Mouse (Mus musculus) thymus, postnatal 0 days (tissue): ENCODE data around the gene Map1lc3a. TPM values are rescaled to one million over a fixed set of nuclear protein-coding genes. Genes with fewer than 3 reads are reported as not detected.

ENCODE experiments used
- DNase-seq: peaks from one replicate; pipeline ENCODE4 v3.0.0-alpha.2; 2015; ENCODE audit warnings: low spot score
- polyA plus RNA-seq: library from polyadenylated mRNA; unstranded; fragments of >200 nt; fragmentation: Nextera tagmentation; extraction: Ambion mirVana; gene quantifications from 2 replicates; pipeline ENCODE4 v1.2.1, GENCODE M21; 2015

The Map1lc3a gene
- 74.0 and 84.3 TPM in 2 replicates for polyA plus RNA-seq

DNA sequence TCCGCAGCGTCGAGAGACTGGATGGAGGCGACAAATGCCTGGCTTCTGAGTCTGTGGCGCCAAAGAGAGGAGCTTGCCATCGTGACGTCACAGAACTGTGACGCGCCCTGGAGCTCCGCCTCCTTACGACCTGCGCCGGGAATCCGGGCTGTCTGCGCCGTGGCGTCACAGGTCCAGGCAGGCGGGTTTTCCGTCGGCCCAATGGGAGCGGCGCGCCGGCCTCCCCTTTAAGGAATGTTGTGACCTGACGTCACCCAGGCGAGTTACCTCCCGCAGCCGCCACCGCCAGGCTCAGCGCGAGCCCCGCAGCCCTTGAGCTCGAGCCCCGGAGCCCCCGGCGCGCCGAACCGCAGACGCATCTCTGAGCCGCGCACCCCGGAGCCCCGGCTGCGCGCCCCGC is at the start of gene Map1lc3a:
Map1lc3a (plus strand) TSS at position 103 of the 400 bp plus-strand sequence.
- peak; percentile 95 for DNase-seq

DNA sequence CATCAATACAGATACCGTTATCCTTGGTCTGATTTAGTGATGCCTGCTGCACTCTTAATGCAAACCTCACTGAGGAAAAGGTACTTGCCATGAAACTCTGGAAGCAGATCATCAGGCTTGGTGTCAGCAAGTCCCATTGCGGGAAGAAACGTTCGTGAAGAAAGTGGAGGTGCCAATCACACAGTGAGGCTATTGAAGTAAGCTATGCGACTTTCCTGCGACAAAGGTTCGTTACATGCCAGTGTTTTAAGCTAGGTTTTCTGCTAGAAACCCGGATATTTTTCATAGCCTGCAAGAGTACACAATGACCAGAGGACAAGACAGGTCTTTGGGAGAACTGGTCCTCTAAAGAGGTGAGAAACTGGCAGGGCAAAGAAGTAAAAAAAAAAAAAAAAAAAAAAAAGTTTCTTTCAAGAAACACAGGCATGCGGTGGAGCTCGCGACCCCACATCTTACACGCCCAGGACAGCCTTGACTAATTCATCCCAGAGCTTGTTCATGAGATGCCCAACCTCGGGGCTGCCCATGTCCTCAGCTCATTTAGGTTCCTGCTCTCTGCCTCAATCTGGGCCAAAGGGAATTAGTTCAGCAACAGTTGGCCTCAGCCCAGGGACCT is 40.2 kb upstream of the Map1lc3a start:
- DNase-seq, result no peak

GRCm38 (mm10) chr2:155236362-155236992 is 39.6 kb upstream of the Map1lc3a start, which contains the start of gene Dynlrb1:
Gene Dynlrb1 (plus strand): TSS chr2:155236533.
- peak; percentile 95 for DNase-seq

DNA sequence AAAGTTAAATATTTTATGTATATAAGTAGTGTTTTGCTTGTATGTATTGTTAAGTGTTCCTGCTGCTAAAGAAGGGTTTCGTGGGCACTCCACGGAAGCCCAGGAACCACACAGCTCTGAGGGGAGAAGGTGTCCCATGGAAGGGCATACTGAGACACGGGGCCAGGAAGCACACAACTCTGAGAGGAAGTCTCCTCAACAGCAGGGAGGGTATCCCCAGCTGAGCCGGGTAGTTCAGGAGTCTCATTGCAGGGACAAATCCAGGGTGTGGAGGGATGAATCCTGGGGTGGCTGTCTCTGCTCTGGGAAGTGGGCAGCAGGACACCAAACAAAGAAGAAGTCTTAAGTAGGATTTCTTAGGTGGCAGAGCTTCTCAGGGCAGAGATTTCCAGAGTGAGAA is 38.8 kb upstream of the Map1lc3a start:
- DNase-seq, result peak; percentile 19

DNA sequence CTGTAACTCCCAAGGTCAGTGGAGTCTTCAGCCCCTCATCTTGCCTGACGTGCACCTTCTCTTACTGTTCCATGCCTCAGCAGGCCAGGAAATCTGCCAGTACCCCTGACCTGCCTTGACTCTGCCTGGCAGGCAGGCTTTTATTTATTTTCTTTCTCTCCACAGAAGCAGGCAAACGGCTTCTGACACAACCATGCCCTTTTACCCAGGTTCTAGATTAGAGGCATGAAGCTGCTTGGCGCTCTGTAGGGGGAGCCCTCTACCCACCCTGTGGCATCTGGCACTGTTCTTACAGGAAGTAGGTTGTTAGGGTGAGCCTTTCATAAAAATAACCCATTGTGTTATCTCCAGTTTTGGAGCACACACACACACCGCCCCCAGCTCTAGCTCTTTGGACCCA is 35.2 kb upstream of the Map1lc3a start:
- DNase-seq, result peak; percentile 54

DNA sequence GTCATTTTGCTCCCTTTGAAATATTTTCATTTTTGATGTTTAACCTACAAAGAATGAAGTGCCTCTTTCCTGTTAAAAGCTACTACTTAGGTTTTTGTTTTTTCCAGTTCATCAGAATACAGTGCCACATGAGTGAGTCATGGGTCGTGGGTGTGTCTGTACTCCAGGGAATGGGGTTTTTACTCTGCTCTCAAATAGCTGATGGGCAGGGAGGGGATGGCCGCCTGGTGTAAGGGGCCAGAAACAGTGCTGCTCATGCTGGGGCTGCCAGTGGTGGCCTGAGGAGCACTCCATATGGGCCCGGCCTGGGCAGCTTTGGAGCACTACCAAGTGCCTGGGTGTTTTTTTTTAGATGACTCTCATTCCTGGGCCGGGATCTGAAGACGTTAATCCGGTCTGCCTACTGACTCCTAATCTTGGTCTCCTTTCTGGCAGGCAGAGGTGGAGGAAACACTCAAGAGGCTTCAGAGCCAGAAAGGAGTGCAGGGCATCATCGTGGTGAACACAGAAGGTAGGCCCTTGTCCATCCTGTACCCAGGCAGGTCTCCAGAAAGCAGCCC is 33.7 kb upstream of the Map1lc3a start:
- DNase-seq, result no peak

DNA sequence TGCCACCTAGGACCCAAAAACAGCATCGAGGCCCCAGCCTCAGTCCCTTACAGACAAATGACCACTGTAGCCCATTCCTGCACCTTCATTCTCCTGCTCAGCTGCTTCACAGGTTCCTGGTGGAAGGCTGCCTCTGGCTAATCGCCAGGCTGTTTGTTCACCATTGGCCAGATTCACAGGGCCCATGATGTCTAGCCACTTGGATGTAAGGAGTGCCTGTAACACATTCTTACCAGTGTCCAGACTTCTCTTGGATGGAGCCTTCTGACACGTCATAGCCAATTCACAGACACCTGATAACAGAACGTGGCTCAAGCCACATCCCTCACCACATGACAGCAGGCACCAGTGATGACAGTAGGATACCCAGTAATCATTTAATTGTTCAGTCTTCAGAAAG is 29.9 kb upstream of the Map1lc3a start:
- DNase-seq, result no peak

GRCm38 (mm10) chr2:155248206-155248605 is 27.9 kb upstream of the Map1lc3a start:
- DNase-seq, result no peak

DNA sequence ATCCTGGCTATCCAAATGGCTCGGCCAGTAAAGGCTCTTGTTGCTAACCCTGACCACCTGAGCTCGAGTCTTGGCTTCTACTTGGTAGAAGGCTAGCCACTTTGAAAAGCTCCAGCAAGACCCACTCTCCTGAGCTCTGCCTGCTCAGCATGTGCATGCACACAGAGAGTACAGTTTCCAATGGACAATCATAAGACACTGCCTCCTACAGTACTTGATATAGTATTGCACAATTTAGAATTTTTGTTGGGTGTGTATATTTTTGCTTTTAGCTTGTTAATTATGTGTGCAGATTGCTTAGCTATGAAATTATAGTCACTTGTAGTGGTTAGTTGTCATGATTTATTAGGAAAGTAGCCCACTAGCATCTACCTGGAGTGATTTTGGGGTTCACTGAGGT is 27.4 kb upstream of the Map1lc3a start:
- DNase-seq, result no peak

- no peak for DNase-seq
These were observed 26.5 kb upstream of the Map1lc3a start for GRCm38 (mm10) chr2:155249588-155249987.

DNA sequence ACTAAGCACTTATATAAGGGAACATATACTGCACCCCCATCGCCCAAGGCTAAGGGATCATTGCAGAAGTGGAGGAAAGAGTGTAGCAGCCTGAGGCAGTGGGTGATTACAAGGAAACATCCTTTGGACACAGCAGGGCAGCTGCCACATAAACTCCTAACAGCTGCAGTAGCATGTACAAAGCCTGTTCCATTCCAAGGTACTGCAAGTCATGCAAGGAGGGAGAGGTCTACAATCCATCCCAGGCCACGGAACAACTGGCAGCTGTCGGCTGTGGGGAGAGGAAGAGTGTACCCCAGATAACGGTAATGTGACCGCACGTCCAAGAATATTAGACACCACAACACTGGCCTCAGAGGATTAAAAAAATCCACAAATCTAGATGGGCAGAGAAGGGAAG is 10.6 kb upstream of the Map1lc3a start:
- DNase-seq, result no peak

- DNase-seq, result no peak
These were observed 9.2 kb upstream of the Map1lc3a start for GRCm38 (mm10) chr2:155266896-155267295.

- DNase-seq, result peak; percentile 45
These were observed 4.1 kb upstream of the Map1lc3a start for GRCm38 (mm10) chr2:155271957-155272356.

DNA sequence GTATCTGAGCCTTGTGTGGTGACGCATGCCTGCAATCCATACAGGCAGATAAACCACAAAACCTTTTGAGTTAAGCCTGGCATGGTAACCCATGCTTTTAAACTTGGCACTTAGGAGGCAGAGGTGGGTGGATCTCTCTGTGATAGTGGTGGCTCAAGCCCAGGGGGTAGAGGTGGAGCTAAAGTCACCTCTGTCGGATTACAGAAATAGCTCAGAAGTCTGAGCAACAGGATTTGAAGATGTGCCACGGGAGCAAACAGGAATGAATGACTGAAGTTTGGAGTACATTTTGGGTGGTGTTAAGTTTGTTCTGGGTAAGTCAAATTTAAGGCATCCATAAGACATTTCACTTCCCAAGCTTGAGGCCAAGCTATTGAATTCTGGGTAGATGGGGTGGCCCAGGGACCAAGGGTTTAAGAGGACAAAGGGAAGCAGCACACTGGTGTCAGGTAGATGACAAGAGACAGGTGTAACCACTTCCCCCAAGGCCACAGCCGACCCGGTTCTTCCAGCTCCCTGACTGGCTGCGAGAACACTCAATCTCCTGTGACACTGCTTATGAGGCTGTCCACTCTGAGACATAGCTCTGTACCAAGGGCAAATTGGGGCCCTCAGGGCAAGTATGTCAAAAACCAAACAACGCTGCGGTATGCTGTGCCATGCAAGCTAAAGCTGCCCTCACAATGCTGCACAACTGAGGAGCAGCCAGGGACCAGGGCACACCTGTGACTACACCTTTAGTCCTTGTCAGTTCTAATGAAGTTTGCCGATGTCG is 3.5 kb upstream of the Map1lc3a start:
- no peak for DNase-seq

DNA sequence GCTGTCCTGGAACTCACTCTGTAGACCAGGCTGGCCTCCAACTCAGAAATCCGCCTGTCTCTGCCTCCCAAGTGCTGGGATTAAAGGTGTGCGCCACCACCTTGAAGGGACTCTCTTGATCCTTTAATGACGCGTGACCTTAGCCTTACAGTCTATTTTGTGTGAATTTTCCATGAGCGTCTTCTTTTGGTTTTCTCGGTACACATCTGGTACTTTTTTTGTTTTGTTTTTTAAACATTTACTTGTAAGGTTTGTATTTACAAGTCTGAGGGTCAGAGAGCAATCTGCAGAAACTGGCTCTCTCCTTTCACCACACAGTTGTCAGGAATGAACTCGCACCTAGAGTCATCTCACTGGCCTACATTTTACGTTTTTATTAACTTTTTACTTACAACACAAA is 2.5 kb upstream of the Map1lc3a start:
- DNase-seq, result no peak

DNA sequence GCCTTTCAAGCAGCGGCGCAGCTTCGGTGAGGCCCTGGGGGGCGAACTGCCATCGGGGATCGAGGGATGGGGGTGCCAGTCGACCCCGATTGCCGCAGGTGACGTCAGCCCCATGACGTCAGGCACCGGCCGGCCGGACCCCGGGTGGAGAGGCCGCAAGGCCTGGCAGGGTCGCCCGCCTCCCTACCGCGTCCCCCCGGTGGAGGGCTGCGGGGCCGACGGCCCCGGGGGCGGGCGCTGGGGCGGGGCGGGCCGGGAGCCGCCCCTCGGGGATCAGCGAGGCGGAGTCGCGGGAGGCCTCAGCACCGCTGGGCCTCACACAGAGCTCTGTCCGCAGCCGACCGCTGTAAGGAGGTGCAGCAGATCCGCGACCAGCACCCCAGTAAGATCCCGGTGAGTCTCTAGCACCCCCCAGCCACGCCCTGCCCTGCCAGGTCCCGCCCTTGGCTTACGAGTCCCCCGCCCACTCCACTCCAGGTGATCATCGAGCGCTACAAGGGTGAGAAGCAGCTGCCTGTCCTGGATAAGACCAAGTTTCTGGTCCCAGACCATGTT is 601 bp downstream of the Map1lc3a start:
- peak; percentile 69 for DNase-seq

DNA sequence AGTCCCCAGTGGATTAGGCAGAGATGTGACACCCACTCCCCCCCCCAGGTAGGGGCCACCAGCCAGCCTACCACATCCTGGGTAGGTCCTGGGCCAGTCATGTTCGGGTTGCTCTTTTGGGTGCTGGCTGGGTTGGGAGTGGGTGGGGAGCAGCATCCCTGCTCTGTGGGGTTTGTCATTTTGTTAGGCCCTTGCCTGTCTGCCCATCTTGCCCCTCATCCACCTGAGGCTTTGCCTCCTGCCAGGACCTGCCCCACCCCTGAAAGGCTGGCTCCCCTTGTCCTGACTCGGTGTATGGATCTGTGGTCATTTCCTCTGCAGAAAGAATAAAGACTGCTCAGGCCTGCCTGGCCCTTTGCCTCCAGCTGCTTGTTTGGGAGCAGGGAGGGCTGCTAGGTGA is 1.6 kb downstream of the Map1lc3a start:
- DNase-seq, result no peak

DNA sequence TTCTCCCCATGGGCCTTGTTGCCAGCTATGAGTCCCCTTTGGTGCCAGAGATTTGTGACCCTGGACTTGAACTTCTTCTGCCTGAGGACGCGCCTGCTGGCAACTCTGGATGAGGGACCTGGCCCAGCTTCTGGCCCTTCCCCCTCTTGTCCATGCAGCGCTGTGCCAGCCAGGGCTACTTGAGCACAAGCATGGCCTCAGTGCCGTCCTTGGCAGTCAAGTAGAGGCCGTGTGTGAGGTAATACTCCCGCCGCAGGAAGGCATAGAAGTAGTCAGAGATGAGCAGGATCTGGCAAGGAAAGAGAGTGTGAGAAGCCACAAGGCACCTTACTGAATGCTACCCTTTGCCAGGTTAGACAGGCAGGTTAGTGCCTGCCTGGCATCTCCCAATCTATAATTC is 2.3 kb downstream of the Map1lc3a start:
- no peak for DNase-seq

GRCm38 (mm10) chr2:155279163-155279562 is 3.1 kb downstream of the Map1lc3a start:
- no peak for DNase-seq

DNA sequence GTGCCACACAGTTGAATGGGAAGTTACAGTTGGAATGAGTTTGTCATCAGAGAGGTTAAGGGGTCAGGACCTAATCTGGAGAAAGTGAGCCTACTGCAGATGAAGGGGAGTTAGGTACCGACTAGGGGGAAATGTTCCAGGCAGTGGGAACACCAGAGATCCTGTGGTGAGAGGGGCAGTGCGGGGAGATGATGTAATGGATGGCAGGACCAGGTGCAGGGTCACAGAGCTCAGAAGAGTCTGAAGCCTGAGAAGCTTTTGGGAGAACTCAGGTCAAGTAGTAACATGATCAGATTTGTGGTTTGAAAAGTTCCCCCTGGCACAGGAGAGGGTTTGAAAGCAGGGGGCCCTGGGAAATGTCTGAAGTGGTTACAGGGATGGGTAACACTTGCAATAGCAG is 4.0 kb downstream of the Map1lc3a start:
- DNase-seq, result no peak

- DNase-seq, result no peak
These were observed 7.7 kb downstream of the Map1lc3a start for GRCm38 (mm10) chr2:155283793-155284192.

DNA sequence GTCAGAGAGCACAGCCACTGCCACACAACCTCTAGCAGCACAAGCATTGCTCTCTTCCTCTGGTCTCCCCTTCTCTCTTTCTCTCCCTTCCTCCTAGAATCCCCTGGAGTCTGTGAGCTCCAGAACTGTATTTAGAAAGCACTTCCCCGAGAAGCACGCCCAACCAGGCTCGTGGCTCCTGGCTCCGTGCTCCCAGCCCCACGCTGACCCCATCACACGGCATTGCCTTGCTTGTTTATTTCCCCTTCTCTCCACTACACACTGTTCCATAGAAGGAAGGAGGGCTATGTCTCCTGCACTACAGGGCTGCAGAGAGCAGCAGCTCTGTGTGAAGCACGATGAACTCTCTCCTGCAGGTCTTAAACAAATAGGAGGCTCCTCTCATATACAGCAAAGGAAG is 8.6 kb downstream of the Map1lc3a start:
- DNase-seq, result no peak
